Mouse (Mus musculus) 3134 (cell line): Measurements from ENCODE around the gene Ubn1.

Experiments used
- DNase-seq: peaks from one replicate; pipeline ENCODE4 v3.0.0-alpha.2; 2011; ENCODE audit warnings: low spot score; ENCODE audit not compliant: insufficient read length; ENCODE audit errors: extremely low read depth

Ubn1 gene

DNA sequence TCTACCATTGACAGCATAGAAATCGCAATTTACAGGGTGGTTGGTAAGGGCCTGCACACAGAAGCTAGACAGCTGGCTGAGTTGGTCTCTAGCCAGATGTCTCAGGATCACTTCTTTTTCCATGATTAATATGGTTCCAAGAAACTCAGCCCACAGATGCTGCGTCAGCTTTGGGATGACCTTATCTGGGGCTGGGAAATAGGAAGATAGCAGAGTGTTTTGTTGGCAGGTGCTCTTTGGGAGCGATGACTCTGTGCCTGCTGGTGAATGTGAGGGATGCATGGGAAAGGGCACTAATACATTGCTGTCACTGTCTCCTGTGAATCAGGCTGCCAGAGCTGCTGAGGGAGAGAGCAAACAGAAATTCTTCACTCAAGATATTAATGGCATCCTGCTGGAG, 20.5 kb downstream of the Ubn1 start:
- no peak for DNase-seq

DNA sequence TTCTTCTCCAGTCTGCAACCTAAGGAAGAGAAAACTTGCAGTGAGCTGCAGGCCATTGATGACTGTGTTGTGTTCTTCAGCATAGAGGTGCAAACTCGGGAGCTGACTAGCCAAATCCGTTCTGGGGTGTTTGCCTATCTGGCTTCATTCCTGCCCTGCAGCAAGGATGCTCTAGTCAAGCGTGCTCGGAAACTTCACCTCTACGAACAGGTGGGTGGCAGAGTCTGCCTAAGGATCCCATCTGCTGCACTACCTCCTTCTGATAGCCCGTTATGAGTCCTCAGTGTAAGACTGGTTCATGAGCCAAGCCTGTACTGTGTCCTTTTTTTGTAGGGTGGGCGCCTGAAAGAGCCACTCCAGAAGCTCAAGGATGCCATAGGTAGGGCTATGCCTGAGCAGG, 22.1 kb downstream of the Ubn1 start:
- DNase-seq = no peak

DNA sequence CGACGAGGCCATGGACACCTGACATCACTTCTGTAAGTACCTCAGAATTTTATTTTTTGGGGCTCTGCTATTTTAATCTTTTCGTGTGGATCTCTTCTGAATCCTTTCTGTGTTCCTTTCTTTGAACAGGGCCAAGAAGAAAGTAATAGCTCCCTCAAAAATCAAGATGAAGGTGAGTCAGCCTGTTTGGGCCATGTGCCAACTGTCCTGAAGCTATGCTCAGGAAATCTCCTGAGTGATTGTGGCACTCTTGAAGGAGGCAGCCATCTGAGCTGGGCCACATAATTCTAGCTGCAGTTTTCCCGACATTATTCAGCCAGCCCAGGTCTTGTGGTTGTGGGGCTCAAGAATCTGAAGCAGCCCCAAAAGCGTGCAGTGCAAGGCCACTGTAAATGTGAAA, 24.5 kb downstream of the Ubn1 start:
- DNase-seq = peak; percentile 45

DNA sequence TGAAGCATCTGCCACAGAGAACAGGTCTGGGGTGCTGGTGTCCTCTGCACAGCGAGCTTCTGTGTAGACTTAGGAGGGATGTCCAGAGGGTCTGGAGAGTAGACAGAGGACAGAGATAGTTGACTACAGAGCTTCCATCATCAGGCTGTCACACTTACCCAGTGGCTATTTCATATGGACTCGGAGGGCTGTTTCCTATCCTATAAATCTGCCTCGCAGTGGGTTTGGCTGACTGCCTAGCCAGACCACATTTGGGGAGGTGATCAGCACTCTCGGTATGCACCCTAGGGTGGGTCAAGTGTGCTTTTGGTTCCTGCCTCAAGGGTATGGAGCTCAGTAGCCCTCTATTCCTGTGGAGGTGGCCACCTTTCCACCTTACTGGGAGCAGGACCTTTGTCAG, 35.3 kb downstream of the Ubn1 start:
- peak; percentile 47 for DNase-seq

DNA sequence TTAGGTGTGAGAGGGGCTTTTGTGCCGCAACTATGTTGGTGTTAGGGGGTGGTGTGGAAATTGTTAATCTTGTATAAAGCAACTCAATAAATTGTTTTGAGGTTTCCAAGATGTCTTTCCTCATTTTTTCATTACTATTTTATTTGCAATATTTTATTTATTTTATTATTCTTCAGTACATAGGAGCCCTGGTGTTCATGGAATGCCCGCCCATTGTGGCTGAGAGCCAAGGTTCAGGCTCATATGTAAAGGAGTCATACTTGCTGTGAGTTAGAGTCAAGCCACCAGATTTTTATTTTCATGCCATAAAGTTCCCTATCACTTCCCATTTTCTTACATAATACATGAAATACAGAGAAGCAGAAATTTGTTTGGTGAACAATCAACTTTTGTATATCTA, 36.3 kb downstream of the Ubn1 start:
- DNase-seq = no peak

DNA sequence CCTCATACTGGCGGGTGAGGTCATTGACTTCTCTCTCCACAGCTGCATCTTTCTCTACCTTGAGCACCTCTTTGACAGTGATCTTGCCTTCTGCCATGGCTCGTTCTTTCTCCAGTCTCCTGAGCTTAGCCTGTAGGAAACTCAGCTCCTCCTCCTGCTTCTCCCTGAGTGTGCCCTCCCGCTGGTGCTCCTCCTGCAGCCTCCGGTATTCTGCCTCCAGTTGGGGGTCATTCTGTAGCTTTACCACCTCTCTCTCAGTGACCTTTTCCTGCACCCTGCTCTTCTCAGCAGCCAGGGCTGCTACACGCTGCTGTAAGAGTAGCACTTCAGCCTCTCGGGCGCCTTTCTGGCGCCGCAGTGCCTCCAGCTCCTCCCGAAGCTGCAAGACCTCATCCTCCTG, 39.2 kb downstream of the Ubn1 start:
- no peak for DNase-seq

DNA sequence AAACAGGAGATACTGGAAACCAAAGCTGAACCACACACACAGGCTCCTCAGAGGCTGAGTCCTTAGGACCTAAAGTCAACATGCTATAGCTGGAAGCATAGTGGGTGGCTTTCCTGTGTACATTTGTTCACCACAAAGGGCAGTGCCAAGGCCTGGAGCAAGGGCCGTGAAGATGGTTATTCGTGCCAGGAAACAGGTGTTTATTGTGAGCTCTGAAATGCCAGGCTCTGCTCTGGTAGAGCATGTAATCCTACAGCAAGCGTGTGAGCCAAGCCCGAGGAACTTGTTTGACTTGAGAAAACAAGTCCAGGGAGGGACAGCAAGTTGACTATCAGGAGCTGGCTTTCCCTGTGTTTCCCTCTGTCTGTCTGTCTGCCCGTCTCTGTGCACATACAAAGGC, 43.4 kb downstream of the Ubn1 start:
- DNase-seq = no peak

DNA sequence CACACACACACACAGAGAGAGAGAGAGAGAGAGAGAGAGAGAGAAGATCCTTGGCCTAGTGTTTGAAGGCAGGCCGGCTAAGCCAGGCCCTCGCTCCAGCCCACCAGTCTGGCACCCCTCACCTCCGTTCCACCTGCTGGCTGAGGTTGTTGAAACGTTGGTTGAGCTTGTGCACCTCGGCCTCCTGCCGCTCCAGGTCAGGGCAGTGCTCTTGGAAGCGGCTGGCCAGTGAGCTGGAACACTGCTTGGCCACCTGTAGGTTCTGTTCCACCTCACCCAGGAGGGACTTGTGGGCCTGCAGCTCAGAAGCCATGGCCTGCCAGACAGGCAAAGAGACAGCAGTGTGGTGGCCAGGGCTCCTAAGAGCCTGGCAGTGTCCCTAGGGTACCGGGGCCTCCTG, 46.6 kb downstream of the Ubn1 start:
- no peak for DNase-seq

DNA sequence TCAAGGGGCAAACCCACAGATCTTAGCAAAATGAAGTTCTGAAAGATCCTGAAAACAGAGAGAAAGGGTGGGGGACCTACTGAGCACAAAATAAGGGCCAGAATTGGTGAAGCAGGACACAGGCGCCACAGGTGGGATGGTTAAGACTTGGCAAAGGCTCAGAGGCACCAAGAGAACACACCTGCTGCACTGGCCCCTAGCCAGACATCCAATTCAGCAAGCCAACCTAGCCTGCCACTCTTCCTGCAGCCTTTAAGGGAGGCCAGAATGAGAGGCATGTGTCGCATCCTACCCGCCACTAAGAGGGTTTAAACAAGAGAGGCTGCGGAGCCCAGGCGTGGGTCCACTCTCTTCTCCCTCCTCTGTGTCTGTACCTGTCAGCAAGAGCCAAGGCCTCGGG, 51.1 kb downstream of the Ubn1 start:
- no peak for DNase-seq

DNA sequence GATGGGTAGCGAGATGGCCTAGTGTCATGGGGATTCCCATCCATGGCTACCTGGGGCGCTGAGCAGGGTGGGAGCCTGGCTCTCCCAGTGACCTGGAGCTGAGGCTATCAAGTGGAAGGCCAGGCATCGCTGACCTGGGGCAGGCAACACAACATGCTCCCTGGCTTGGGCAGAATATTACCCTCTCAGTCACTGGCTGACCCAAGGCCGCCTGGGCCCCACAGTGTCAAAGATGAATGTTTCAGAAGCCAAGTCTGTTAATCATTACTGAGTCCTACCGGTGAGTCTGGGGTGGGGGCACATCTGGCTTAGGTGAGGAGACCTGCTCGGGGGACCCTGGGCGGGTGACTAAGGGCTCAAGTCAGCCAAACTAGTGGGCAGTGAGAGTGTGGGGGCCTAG, 60.0 kb downstream of the Ubn1 start:
- DNase-seq = no peak

DNA sequence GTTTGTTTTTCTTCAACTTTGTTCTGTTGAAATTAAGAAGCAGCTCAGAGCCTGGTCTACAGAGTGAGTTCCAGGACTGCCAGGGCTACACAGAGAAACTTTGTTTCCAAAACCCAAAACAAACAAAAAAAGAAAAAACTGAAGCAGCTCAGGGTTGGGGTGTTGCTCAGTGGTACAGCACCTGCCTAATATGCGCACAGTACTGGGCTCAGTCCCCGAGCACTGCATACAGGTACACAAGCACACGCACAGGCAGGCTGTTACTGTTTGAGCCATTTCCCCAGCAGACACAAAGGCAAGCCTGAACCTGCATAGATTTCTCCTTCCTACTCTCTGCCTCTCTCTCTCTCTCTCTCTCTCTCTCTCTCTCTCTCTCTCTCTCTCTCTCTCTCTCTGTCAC, 61.2 kb downstream of the Ubn1 start:
- no peak for DNase-seq

DNA sequence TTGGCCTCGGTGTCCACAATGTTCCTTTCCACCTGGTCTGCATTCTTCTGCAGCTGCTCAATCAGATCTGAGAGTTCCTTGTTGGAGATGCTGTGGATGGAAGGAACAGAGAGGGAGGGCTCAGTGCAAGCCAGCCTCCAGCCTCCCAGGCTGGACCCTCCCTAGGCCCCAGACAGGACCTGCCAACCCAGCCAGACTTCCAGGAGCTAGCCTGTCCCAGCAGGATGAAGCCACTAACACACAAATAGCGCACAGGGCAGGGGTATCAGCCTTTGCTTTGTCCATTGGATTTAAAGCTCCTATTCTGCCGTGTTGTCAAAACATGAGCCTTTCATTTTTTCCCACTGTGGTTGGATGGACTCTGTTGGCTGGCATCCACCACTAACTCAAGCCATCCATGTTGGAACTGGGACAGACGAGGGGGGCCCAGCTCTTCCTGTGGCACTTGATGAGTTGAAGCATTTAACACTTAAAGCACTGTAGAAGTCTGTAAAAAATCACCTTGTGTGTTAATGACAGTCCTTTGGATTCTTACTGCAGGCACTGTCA, 63.2 kb downstream of the Ubn1 start:
- DNase-seq = no peak

DNA sequence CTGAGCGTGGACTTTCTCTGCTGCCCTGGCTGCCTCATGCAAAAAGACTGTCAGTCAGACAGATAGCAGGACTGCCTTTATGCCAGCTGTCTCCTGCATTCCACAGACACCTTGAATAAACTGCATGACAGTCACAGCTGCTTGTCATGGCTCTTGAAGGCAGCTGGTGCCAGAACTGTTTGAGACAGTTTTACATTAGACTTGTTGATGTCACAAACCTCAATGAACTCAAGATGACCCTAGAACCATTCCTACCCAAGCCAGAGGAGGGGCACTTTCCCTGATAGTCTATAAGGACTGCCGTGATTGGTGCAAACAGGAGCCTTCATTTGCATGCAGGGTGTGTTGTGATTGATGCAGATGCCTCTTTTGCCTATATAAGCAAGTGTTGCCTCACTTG, 63.7 kb downstream of the Ubn1 start:
- DNase-seq = no peak

DNA sequence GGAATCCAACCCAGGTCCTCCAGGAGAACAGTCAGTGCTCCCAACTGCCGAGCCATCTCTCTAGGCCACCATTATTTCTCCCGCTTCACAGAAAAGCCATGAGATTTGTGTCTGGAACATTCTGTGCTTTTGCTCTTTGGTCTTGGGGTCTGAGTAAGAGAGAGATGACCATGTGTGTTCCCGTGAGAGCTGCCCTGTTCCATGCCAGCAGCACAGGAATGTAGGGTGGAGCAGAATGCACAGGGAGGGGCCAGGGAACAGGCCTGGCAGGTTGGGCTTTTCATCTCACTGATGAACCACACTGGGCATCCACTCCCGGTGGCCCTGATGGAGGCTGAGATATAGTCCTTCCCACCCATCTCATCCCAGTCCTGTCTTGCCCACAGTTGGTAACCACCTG, 69.5 kb downstream of the Ubn1 start:
- DNase-seq = peak; percentile 55

DNA sequence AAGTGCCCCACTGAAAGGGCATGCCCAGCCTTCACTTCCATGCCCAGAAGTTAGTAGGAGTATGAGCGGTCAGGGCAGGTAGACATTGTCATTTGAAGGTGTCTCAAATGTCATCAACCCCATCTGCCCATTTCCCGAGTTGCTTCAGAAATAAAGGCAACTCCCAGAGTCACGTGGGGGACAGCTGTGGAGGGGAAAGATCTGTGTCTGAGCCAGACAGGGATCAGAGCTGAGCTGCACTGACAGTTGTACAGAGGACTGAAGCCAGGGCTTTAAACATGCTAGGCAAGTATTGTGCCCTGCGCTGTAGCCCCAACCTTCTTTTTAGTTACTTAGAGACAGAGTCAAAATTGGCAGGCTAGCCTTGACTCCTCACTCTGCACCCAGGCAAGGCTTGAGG, 70.0 kb downstream of the Ubn1 start:
- no peak for DNase-seq

DNA sequence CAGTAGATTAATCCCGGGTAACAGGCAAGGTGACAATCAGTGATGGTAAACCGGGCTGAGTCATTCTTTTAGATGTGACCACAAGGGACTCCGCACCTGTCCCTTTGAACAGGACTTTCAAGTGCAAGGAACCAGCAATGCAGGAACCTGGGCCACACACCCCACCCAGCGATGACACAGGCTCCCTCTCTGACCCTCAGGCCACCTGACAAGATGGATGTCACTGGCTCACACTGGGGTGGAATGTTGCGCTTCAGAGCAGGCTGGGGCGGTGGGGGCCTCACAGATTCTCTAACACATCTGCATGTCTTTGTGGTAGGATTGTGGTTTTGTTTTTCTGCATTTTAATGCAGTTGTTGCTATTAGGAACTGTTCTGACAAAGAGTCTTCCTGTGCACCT, 73.6 kb downstream of the Ubn1 start:
- no peak for DNase-seq

DNA sequence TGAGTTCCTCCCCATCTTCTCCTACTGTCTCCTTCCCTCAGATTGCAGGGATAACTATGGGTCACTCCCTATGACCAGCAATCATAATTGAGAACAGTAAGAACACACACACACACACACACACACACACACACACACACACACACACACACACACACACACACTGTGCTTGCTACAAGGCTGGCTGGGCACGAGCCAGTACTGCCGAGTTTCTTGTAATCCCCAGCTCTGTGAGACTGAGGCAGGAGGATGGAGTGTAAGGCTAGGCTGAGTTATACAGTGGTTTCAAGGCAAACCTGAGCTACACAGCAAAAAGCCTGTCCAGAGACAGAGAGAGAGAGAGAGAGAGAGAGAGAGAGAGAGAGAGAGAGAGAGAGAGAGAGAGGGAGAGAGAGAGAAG, 80.3 kb downstream of the Ubn1 start:
- DNase-seq = no peak

DNA sequence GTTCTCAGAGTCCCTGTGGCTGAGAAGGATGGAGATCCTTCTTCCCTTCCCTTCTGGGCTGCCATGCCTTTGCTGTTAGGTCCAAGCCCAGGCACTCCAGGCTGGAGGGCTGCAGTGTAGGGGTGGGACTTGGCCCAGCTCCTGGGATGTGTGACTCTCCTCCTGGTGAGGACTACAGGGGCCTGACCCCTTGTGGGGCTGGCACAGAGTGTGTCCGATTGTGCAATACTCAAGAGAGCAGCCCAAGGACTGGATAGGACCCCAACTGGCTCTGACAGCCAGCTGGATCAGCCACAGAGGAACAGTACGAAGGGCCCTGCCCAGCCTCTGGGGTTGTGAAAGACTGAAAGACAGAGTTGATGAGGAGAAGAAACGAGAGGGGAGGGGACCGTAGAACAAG, 80.9 kb downstream of the Ubn1 start:
- peak; percentile 88 for DNase-seq

DNA sequence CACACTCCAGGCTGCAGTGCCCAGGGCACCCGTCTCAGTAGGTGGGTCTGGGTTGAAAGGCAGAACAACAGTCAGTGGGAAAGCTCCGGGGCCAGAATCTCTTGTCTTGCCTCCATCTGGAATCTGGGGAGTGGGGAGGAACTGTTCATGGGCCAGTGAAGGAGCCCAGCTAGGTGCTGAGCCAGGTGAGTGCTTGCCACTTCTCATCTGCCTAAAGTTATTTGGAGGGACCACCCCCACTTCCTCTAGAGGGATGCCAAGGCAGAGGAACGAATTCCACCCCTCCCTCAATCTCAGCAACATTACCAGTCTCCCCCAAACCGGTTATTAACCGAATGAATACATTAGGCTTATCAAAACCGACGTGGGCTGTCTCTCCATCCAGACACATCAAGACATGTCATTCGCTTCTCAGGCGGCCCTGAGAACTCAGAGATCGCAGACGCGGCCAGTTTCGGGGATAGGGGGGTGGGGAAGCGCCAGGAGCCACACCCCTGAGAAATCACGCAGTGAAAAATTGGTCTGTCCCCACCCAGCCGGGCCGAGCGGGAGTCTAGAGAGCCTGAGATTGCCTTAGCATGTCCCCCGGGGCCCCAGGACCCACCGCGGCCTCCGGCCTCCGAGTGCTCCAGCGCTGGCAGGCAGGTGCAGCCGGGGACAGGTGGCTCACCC, 81.5 kb downstream of the Ubn1 start:
- DNase-seq = no peak

DNA sequence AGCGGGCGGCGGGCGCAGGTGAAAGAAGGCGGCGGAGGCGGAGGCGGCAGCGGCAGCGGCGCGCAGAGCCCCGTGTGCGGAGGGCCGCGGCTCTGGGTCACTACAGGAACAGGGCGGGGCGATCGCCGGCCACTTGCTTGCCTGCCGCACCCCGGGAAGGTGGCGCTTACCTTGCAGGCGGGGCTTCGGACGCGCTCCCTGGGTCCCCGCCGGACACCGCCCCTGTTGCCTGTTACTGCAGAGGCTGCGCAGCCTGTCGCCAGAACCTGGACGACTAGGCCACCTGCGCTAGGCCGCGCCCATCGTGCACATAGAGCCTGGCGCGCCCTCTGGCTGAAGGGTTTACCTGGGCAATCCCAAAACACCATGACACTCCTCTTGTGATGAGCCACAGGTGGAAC, 82.5 kb downstream of the Ubn1 start, which contains the start of gene Ppl:
Ppl (minus strand) TSS at position 21 of the 401 bp plus-strand sequence.
- no peak for DNase-seq

DNA sequence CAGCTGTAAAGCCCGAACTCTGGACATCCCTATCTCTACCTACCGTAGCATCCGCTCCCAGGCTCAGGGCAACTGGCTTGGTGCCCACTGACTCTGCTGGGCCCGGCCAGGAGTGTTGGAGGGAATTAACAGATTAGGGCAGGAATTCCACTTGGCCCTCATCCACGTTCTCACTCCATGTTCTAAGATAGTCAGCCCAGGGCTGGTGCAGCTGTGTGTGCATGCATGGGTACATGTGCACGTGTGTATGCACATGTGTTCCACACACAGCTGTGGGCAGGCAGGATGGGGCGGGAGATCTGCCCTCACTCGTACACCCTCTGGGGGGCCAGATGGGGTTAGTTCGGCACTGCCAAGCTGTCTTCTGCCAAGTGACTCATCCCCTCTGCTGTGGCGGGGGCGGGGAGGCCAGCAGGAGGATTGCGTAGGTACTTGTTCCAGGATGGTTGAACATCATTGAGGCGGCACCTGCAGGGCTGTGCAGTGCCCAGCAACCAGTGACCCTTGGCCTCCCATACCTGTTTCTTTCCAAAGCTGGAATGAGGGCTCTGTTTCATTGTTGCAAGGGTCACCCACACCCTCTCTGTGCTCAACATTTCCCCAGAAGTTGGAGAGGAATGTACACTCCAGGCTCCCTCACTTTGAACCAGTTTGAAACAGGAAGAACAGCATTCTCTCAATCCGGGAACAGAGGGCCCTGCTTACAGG, 84.9 kb downstream of the Ubn1 start:
- DNase-seq = peak; percentile 93

DNA sequence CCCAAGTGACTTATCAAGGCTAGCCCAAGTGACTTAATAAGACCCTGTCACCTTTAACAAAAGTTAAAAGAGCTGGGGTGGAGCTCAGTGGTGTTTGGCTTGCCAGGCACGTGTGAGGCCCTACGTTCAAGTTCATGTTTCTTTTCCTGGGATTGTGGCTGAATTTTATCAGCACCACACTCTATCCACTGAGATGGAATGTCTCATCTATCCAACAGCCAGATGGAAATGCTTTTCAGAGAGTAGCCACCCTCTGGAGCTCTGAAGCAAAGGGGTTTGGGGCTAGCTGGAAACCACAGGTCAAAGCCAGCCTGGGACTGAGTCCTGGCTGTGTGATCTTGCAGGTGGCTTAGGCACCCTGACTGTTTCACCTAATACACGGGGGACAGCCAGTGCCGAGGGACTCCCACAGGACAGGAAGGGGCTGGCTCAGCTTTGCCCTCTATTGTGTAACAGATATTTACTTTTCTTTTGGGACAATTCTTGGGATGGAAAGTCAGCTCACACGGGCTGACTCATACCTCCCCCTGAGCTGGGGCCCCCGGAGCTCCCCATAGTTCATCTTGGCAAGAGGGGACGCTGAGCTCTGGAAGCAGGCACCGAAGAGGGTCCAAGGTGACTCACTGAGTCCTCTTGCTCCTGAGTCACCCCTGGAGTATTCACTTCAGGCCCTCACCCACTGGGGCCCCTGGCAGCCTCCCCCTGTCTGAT, 85.8 kb downstream of the Ubn1 start:
- DNase-seq = peak; percentile 90
